Mouse (Mus musculus) E14TG2a.4 (cell line): ENCODE data around the gene Slc2a4.
A peak's percentile ranks its signal among the peaks of the same experiment; 100 is the strongest.
"Not testable (repeated sequence)": the region's sequence is repeated elsewhere in the genome, so short reads cannot be mapped to it uniquely, and the experiment has no call there.

Experiments used
- H3K27me3 ChIP-seq: 2 replicates; pipeline ENCODE4 v1.6.1; 2014; ENCODE audit warnings: low read length, control low read depth; ENCODE audit not compliant: insufficient read depth
- H3K36me3 ChIP-seq: 2 replicates; pipeline ENCODE4 v1.6.1; 2014; ENCODE audit warnings: low read length, control low read depth; ENCODE audit not compliant: insufficient read depth
- H3K4me1 ChIP-seq: replicated peaks from 2 replicates; pipeline ENCODE4 v1.6.1; 2014; ENCODE audit warnings: low read depth, low read length, control low read depth
- H3K4me3 ChIP-seq: replicated peaks from 2 replicates; pipeline ENCODE4 v1.5.1; 2014; ENCODE audit warnings: mild to moderate bottlenecking, low read length
- H3K9me3 ChIP-seq: 2 replicates; pipeline ENCODE4 v1.6.1; 2014; ENCODE audit warnings: low read length, control low read depth
- CTCF ChIP-seq: conservative IDR thresholded peaks from 2 replicates; pipeline ENCODE4 v1.5.1; 2014; ENCODE audit warnings: low read length
- NANOG ChIP-seq: IDR thresholded peaks from 2 replicates; pipeline ENCODE4 v1.6.1; 2014; ENCODE audit warnings: borderline replicate concordance, low read length, mixed read lengths
- POU5F1 ChIP-seq: IDR thresholded peaks from 2 replicates; pipeline ENCODE4 v1.6.1; 2014; ENCODE audit warnings: low read length, borderline replicate concordance

Slc2a4 gene

DNA sequence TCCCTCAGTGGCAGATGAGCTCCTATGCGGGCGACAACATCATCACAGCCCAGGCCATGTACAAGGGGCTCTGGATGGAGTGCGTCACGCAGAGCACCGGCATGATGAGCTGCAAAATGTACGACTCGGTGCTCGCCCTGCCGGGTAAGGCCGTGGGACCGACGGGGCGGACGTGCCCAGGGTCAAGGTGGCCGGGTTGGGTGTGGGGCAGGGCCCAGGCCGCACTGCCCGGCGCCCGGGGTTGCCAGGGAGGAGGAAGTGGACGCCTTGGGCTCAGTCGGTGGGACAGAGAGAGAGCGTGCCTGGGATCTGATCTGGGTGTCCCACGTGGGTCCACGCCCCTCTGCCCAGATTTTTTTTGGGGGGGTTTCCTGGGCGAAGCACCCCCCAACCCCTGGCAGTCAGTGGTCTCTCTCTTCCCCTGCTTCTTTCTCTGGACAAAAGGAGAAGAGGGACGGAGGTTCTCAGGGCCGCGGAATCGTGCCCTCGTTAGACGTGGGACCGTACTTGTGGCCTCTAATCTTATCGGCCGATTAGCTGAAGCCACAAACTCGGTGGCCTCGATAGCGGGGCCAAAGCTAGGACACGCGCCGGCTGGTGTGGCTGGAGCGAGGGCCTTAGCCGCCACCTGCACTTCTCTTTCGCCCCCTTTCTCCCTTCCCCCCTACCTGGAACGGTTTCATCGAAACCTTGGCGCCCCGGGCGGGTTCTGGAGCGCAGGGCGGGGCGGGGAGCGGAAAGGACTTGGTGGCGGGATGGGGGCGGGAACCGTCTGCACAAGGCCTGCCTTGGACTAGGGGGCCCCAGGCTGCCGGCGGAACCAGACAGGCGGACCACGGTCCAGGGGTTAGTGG is 18.2 kb upstream of the Slc2a4 start:
- peaks cover 40% of the 10 kb centered on the region for H3K4me1 ChIP-seq
- TF ChIP-seq POU5F1: no peak
- no peak for TF ChIP-seq NANOG
- no peak for TF ChIP-seq CTCF
- peaks cover 44% of the 10 kb centered on the region for H3K27me3 ChIP-seq

DNA sequence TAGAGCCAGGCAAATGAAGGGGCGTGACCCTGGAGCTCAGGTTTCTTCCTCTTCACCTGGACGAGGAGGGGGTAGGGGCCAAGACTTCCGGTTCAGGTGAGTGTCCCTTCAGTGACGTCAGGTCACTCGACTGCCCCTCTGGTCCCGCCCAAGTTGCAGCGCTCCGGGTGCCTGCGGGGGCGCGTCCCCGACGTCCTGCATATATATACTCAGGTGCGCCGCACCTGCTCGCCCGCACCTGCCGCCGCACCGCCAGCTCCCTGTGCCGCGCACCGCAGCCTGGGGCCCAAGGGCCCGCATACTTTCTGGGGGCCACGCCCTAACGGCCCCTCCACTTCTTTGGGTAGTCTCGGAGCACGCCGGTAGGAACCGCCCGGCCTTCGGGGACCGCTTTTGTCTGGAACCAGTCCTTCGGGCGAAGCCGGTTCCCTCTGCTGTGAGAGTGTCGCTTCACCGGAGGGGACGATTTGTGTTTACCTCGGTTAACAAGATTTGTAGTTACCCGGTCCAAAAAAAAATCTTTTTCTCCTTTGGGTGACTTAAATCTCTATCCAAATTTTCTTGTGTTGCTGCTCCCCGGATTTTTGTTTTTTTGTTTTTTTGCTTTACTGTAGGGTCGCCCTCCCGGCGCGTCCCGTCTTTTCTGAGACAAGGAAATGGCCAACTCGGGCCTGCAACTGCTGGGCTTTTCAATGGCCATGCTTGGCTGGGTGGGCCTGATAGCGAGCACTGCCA is 17.4 kb upstream of the Slc2a4 start:
- H3K36me3 ChIP-seq: peaks cover 29% of the 10 kb centered on the region
- TF ChIP-seq POU5F1: no peak
- no peak for TF ChIP-seq CTCF
- TF ChIP-seq NANOG: no peak
- peak overlapping the region; percentile 79 for H3K4me3 ChIP-seq
- H3K9me3 ChIP-seq: no peaks in the 10 kb centered on the region
- peaks cover 44% of the 10 kb centered on the region for H3K27me3 ChIP-seq
- peaks cover 39% of the 10 kb centered on the region for H3K4me1 ChIP-seq

More for the DNA sequence above, 18.2 kb upstream of the Slc2a4 start:
- no peaks in the 10 kb centered on the region for H3K9me3 ChIP-seq
- H3K4me3 ChIP-seq: peak overlapping the region; percentile 79
- peaks cover 33% of the 10 kb centered on the region for H3K36me3 ChIP-seq

DNA sequence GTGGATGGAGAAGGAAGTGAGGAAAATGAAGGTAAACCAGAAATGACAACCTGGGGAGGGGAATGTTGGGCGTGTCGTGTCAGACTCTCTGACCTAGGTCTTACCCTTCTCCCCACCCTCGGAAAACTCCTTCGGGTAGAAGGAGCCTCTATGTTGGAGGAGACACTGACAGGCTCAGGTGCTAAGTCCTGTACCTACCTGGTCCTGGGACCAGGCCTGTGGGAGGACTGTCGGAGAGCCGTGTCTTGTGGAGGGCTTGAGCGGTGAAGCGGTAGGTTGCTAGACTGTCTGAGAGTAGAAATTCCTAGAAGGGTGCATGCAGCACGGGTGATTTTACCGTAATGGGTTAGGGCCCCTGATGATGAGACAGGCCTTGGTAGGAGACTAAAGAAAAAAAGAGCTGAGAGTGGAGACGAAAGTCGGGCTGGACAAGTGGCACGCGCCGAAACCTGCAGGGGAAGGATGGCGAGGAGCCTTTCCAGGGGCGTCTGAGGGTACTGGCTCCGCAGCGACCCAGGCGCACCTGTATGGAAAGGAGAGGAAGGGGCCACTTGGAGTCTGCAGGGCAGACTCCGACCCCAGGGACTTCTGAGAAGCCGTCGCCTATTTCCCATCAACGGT is 16.8 kb upstream of the Slc2a4 start, which contains the start of gene Cldn7:
TSS of gene Cldn7 (plus strand) at position 130 of the 621 bp plus-strand sequence.
- Histone ChIP-seq H3K27me3 (peaks cover 44% of the 10 kb centered on the region), H3K4me1 (peaks cover 39% of the 10 kb centered on the region), H3K4me3 (peak within 1 kb of the TSS; percentile 79), H3K9me3 (no peaks in the 10 kb centered on the region), H3K36me3 (peaks cover 22% of the 10 kb centered on the region)
- no peak for TF ChIP-seq NANOG
- TF ChIP-seq CTCF: no peak
- TF ChIP-seq POU5F1: no peak

DNA sequence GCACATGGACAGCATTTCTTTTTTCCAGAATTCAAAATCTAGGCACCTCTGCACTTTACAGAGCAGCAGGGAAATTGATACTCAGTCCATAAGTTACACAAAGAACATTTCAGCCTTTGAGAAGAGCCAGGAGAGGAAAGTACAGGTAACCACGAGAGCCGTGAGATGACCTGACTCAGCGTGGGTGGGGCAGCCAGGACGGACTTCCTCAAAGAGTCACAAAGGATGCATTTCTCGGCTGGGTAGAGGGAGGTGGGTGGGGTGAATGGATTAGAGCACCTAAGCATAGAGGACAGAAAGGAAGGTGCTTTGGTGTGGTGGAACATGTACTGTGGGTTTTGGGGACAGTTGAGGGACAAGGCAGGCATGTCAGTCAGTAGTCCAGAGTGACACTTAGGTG is 13.9 kb upstream of the Slc2a4 start:
- H3K36me3 ChIP-seq: no peaks in the 10 kb centered on the region
- H3K4me1 ChIP-seq: peaks cover 28% of the 10 kb centered on the region
- H3K4me3 ChIP-seq: no peak overlapping the region
- H3K9me3 ChIP-seq: no peaks in the 10 kb centered on the region
- H3K27me3 ChIP-seq: peaks cover 43% of the 10 kb centered on the region
- TF ChIP-seq POU5F1: no peak
- TF ChIP-seq CTCF: no peak
- no peak for TF ChIP-seq NANOG

DNA sequence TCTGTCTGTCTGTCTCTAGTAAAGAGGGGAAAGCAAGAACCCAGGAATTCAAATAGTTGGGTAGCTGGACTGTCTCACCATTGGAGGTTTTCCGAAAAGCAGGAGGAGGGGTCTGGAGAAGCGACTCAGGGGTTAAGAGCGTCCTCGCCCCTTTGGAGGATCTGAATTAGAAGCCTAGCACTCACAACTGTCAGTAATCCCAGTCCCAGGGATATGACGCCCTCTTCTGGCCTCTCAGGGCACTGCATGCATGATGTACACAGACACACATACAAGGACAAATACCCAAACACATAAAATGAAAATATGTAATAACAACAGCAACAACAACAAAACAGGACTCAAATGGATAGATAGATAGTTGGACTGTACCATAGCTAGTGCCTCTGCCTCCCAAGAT is 12.6 kb upstream of the Slc2a4 start:
- Histone ChIP-seq H3K4me1 (peaks cover 18% of the 10 kb centered on the region), H3K36me3 (no peaks in the 10 kb centered on the region), H3K4me3 (no peak overlapping the region), H3K27me3 (peaks cover 31% of the 10 kb centered on the region), H3K9me3 (no peaks in the 10 kb centered on the region)
- TF ChIP-seq NANOG (no peak), CTCF (peak; percentile 92)

DNA sequence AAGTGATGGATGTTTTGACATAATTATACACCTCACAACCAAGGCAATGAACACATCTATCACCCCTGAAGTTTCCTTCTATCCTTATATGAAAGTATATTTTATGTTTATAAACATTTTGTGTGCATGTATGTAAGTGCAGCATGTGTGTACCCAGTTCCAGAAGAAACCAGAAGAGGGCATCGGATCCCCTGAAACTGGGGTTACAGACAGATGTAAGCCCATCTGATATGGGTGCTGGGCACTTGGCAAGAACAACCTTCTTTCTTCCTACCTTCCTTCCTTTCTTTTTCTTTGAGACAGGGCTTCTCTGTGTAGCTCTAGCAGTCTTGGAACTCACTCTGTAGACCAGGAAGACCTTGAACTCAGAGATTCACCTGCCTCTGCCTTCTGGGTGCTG is 8.2 kb upstream of the Slc2a4 start:
- Histone ChIP-seq H3K27me3 (0 out of 2 replicates have a peak, but pooled peaks cover 6% of the 10 kb centered on the region), H3K36me3 (no peaks in the 10 kb centered on the region), H3K4me1 (no peaks in the 10 kb centered on the region; the same call in 1 of the 2 replicates), H3K4me3 (no peak overlapping the region), H3K9me3 (no peaks in the 10 kb centered on the region)
- TF ChIP-seq POU5F1 (no peak), NANOG (no peak), CTCF (no peak; the same call in 1 of the 2 replicates)

DNA sequence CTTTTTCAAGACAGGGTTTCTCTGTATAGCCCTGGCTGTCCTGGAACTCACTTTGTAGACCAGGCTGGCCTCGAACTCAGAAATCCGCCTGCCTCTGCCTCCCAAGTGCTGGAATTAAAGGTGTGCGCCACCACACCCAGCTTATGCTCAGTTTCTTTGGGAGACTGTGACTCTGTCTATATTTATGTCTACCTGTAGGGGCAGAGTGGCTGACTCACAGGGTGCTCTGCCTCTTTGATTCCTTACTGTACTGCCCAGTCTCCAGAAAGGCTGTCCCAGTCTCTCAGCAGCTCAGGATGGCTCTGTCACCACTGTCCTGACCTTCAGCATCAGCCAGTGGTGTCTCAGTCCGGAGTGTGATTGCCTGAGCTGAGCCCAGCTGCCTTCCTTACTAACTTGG is 7.6 kb upstream of the Slc2a4 start:
- not testable (repeated sequence) for H3K9me3 ChIP-seq, H3K27me3 ChIP-seq, H3K36me3 ChIP-seq, H3K4me1 ChIP-seq, H3K4me3 ChIP-seq

DNA sequence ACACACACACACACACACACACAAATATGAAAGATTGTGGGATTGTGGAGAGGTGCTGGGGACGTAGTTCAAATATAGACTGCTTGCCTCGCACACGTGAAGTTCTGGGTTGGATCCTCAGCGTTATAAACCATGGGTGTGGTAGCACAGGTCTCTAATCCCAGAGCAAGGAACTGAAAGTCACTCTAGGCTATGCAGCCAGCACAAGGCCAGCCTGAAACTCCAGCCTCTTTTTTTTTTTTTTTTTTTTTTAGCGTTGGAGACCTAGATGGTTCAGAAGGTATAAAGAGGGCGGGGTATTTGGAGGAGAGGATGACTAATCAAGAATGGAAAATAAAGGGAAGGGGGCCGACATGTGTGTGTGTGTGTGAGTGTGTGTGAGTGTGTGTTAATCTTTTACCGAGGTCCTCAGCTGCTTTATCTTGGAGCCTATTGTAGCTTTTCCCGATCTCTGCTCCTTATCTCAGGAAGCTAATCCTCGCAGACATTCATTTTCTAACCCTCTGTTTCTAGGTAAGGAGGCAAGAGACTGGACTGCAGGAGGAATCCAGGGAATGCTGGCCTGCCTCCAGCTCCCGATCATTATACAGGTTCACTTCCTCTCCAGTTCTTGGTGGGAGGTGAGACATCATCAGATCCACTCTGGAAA is 5.4 kb upstream of the Slc2a4 start:
- H3K4me3 ChIP-seq: no peak overlapping the region
- H3K9me3 ChIP-seq: no peaks in the 10 kb centered on the region
- TF ChIP-seq POU5F1: no peak
- TF ChIP-seq CTCF: no peak
- no peak for TF ChIP-seq NANOG
- H3K36me3 ChIP-seq: no peaks in the 10 kb centered on the region
- H3K4me1 ChIP-seq: peaks cover 5% of the 10 kb centered on the region
- peaks cover 13% of the 10 kb centered on the region; the same call in 1 of the 2 replicates for H3K27me3 ChIP-seq
